Mouse (Mus musculus): ENCODE measurements around the gene Car12. TPM values are rescaled to one million over a fixed set of nuclear protein-coding genes. Genes with fewer than 3 reads are reported as not detected.

The Car12 gene
- polyA plus RNA-seq, 1 experiment, result 3.4 TPM

- TF ChIP-seq POLR2A (IDR thresholded peaks at IDR 0.05; ENCODE audit: borderline replicate concordance, insufficient read depth, low read length), result no peak
- no peak for DNase-seq
- Histone ChIP-seq H3K4me3 (replicated peaks; ENCODE audit: insufficient read depth, low read depth, low read length) (no peak overlapping the region), H3K27ac (ENCODE audit: insufficient read depth, low read length) (no peak overlapping the region), H3K27me3 (ENCODE audit: control insufficient read depth, insufficient read depth, low read length) (no peaks in the 10 kb centered on the region), H3K4me1 (ENCODE audit: control insufficient read depth, insufficient read depth, low read length) (peaks cover 8% of the 10 kb centered on the region)
- 83% methylated on average over 2 of the region's 2 CpGs for whole genome bisulfite sequencing
These were observed 1.9 kb downstream of the Car12 start for GRCm38 (mm10) chr9:66715361-66715760.

- no peak for DNase-seq
- H3K27me3 ChIP-seq (ENCODE audit: control insufficient read depth, insufficient read depth, low read length), result no peaks in the 10 kb centered on the region
- no peak overlapping the region for H3K27ac ChIP-seq (ENCODE audit: insufficient read depth, low read length)
- TF ChIP-seq POLR2A (IDR thresholded peaks at IDR 0.05; ENCODE audit: borderline replicate concordance, insufficient read depth, low read length) (no peak), CTCF (IDR thresholded peaks at IDR 0.05; ENCODE audit: borderline replicate concordance, insufficient read depth, low read depth, low read length) (no peak)
- 65% methylated on average over 3 of the region's 3 CpGs for WGBS
- no peak overlapping the region for H3K4me3 ChIP-seq (replicated peaks; ENCODE audit: insufficient read depth, low read depth, low read length)
- peaks cover 15% of the 10 kb centered on the region for H3K4me1 ChIP-seq (ENCODE audit: control insufficient read depth, insufficient read depth, low read length)
These were observed 3.0 kb downstream of the Car12 start for GRCm38 (mm10) chr9:66716533-66716932.

GRCm38 (mm10) chr9:66720686-66721450 is 7.4 kb downstream of the Car12 start:
- no peak for TF ChIP-seq CTCF (IDR thresholded peaks at IDR 0.05; ENCODE audit: borderline replicate concordance, insufficient read depth, low read depth, low read length)
- no peak for TF ChIP-seq POLR2A (IDR thresholded peaks at IDR 0.05; ENCODE audit: borderline replicate concordance, insufficient read depth, low read length)
- WGBS, result 48% methylated on average over 8 of the region's 8 CpGs

GRCm38 (mm10) chr9:66722187-66722868 is 8.8 kb downstream of the Car12 start:
- no peaks in the 10 kb centered on the region for H3K27me3 ChIP-seq (ENCODE audit: control insufficient read depth, insufficient read depth, low read length)
- 85% methylated on average over 5 of the region's 5 CpGs for WGBS
- TF ChIP-seq CTCF (IDR thresholded peaks at IDR 0.05; ENCODE audit: borderline replicate concordance, insufficient read depth, low read depth, low read length), result no peak
- no peak for TF ChIP-seq POLR2A (IDR thresholded peaks at IDR 0.05; ENCODE audit: borderline replicate concordance, insufficient read depth, low read length)
- no peak for DNase-seq
- H3K27ac ChIP-seq (ENCODE audit: insufficient read depth, low read length), result no peak overlapping the region
- H3K4me3 ChIP-seq (replicated peaks; ENCODE audit: insufficient read depth, low read depth, low read length), result no peak overlapping the region
- H3K4me1 ChIP-seq (ENCODE audit: control insufficient read depth, insufficient read depth, low read length), result peaks cover 13% of the 10 kb centered on the region

More at GRCm38 (mm10) chr9:66720686-66721450, 7.4 kb downstream of the Car12 start:
- H3K27me3 ChIP-seq (ENCODE audit: control insufficient read depth, insufficient read depth, low read length), result no peaks in the 10 kb centered on the region
- no peak overlapping the region for H3K27ac ChIP-seq (ENCODE audit: insufficient read depth, low read length)
- H3K4me3 ChIP-seq (replicated peaks; ENCODE audit: insufficient read depth, low read depth, low read length), result no peak overlapping the region
- peaks cover 7% of the 10 kb centered on the region; the same call in 1 of the 2 replicates for H3K4me1 ChIP-seq (ENCODE audit: control insufficient read depth, insufficient read depth, low read length)
- DNase-seq, result peak in 1 of 2 experiments; percentile 5

GRCm38 (mm10) chr9:66722869-66723272 is 9.4 kb downstream of the Car12 start:
- no peak for DNase-seq
- H3K27me3 ChIP-seq (ENCODE audit: control insufficient read depth, insufficient read depth, low read length), result no peaks in the 10 kb centered on the region
- peaks cover 18% of the 10 kb centered on the region for H3K4me1 ChIP-seq (ENCODE audit: control insufficient read depth, insufficient read depth, low read length)
- no peak for TF ChIP-seq CTCF (IDR thresholded peaks at IDR 0.05; ENCODE audit: borderline replicate concordance, insufficient read depth, low read depth, low read length)
- no peak for TF ChIP-seq POLR2A (IDR thresholded peaks at IDR 0.05; ENCODE audit: borderline replicate concordance, insufficient read depth, low read length)
- 75% methylated on average over 5 of the region's 5 CpGs for WGBS
- no peak overlapping the region for H3K4me3 ChIP-seq (replicated peaks; ENCODE audit: insufficient read depth, low read depth, low read length)
- no peak overlapping the region for H3K27ac ChIP-seq (ENCODE audit: insufficient read depth, low read length)

- peaks cover 22% of the 10 kb centered on the region for H3K4me1 ChIP-seq (ENCODE audit: control insufficient read depth, insufficient read depth, low read length)
- H3K4me3 ChIP-seq (replicated peaks; ENCODE audit: insufficient read depth, low read depth, low read length), result no peak overlapping the region
- WGBS, result 90% methylated on average over 3 of the region's 3 CpGs
- H3K27ac ChIP-seq (ENCODE audit: insufficient read depth, low read length), result no peak overlapping the region
- TF ChIP-seq CTCF (IDR thresholded peaks at IDR 0.05; ENCODE audit: borderline replicate concordance, insufficient read depth, low read depth, low read length) (no peak), POLR2A (IDR thresholded peaks at IDR 0.05; ENCODE audit: borderline replicate concordance, insufficient read depth, low read length) (no peak)
- DNase-seq, result no peak
- H3K27me3 ChIP-seq (ENCODE audit: control insufficient read depth, insufficient read depth, low read length), result no peaks in the 10 kb centered on the region
These were observed 12.1 kb downstream of the Car12 start for GRCm38 (mm10) chr9:66725591-66725990.

GRCm38 (mm10) chr9:66727333-66727732 is 13.8 kb downstream of the Car12 start:
- H3K4me3 ChIP-seq (replicated peaks; ENCODE audit: insufficient read depth, low read depth, low read length), result no peak overlapping the region
- peak overlapping the region; percentile 63; the same call in 1 of the 2 replicates for H3K27ac ChIP-seq (ENCODE audit: insufficient read depth, low read length)
- H3K27me3 ChIP-seq (ENCODE audit: control insufficient read depth, insufficient read depth, low read length), result no peaks in the 10 kb centered on the region
- peak; percentile 67 to 81 for DNase-seq
- no peak for TF ChIP-seq POLR2A (IDR thresholded peaks at IDR 0.05; ENCODE audit: borderline replicate concordance, insufficient read depth, low read length)
- TF ChIP-seq CTCF (IDR thresholded peaks at IDR 0.05; ENCODE audit: borderline replicate concordance, insufficient read depth, low read depth, low read length), result no peak
- H3K4me1 ChIP-seq (ENCODE audit: control insufficient read depth, insufficient read depth, low read length), result peaks cover 27% of the 10 kb centered on the region
- 18% methylated on average over 7 of the region's 7 CpGs for WGBS

GRCm38 (mm10) chr9:66730556-66730955 is 17.1 kb downstream of the Car12 start:
- DNase-seq, result no peak
- Histone ChIP-seq H3K4me1 (ENCODE audit: control insufficient read depth, insufficient read depth, low read length) (peaks cover 40% of the 10 kb centered on the region), H3K4me3 (replicated peaks; ENCODE audit: insufficient read depth, low read depth, low read length) (no peak overlapping the region), H3K27ac (ENCODE audit: insufficient read depth, low read length) (no peak overlapping the region), H3K27me3 (ENCODE audit: control insufficient read depth, insufficient read depth, low read length) (no peaks in the 10 kb centered on the region)
- no peak for TF ChIP-seq POLR2A (IDR thresholded peaks at IDR 0.05; ENCODE audit: borderline replicate concordance, insufficient read depth, low read length)
- TF ChIP-seq CTCF (IDR thresholded peaks at IDR 0.05; ENCODE audit: borderline replicate concordance, insufficient read depth, low read depth, low read length), result no peak
- 90% methylated on average over 3 of the region's 3 CpGs for WGBS

Data from cerebellum, adult 2 months (tissue).